Mouse (Mus musculus): Measurements from ENCODE around the gene Sp100. TPM values are rescaled to one million over a fixed set of nuclear protein-coding genes. Genes with fewer than 3 reads are reported as not detected.

Gene Sp100
- polyA plus RNA-seq, 1 experiment from 2014 or later = 0.58 TPM

Other genes with a start within 250 kb of the Sp100 start
- gene G530012D18Rik, start 74.3 kb upstream of the Sp100 start, polyA plus RNA-seq (2016; fragmentation: Nextera tagmentation; extraction: Ambion mirVana) = not detected in 2 replicates
- 0.87 and 1.1 TPM in 2 replicates for gene Sp110, start 51.2 kb upstream of the Sp100 start, polyA plus RNA-seq (2016; fragmentation: Nextera tagmentation; extraction: Ambion mirVana)
- 0.75 and 1.1 TPM in 2 replicates for gene Sp140, start 49.6 kb upstream of the Sp100 start, polyA plus RNA-seq (2016; fragmentation: Nextera tagmentation; extraction: Ambion mirVana)
- gene A630001G21Rik, start 128.7 kb downstream of the Sp100 start, polyA plus RNA-seq (2016; fragmentation: Nextera tagmentation; extraction: Ambion mirVana) = 1.3 and 1.4 TPM in 2 replicates
- 41.7 and 43.1 TPM in 2 replicates for gene Cab39, start 143.5 kb downstream of the Sp100 start, polyA plus RNA-seq (2016; fragmentation: Nextera tagmentation; extraction: Ambion mirVana)
- gene Itm2c, start 244.3 kb downstream of the Sp100 start, polyA plus RNA-seq (2016; fragmentation: Nextera tagmentation; extraction: Ambion mirVana) = 146 and 151 TPM in 2 replicates

Data from hindbrain, embryonic 10.5 days (tissue).